In the genomic region with DNA sequence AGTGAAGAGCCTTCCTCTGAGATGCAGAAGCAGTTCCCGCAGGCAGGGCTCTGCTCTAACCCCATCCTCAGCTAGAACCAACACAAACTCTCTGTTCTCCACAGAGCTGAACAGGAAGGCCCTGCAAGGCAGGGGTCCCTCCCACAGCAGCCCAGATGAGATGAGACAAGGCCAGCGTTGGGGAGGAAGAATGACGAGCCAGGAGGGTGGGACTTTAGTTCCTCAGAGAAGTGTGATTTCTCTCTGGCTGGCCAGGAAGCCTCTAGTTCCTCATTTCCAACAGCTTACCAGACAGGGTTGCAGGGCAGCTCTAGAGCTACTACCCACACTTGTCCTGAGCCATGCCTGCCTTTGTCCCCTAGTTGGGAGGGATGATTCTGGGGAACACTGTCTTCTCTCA, we compare ENCODE assay signal across 8 mouse cellular contexts. TPM values are rescaled to one million over a fixed set of nuclear protein-coding genes. Genes with fewer than 3 reads are reported as not detected.
DNase-seq lines count a peak whose midpoint lies in the region; ATAC-seq and TF ChIP-seq lines count a peak whose summit lies in the region.

No protein-coding gene starts in this region.

- no peak for TF ChIP-seq EP300 in liver, postnatal 0 days (IDR thresholded peaks at IDR 0.05; ENCODE audit: low read depth)

- 27% methylated on average over 3 of the region's 3 CpGs for WGBS in liver, postnatal 0 days (ENCODE audit: insufficient replicate concordance)
- WGBS in midbrain, embryonic 13.5 days = 60% methylated on average over 3 of the region's 3 CpGs
- WGBS in forebrain, embryonic 15.5 days = 70% methylated on average over 3 of the region's 3 CpGs

- H3K4me2 ChIP-seq in liver, postnatal 0 days (ENCODE audit: low read depth, low read length) = no peak overlapping the region
- H3K4me2 ChIP-seq in midbrain, embryonic 13.5 days (replicated peaks) = no peak overlapping the region
- no peak overlapping the region for H3K4me2 ChIP-seq in forebrain, embryonic 15.5 days (replicated peaks)

- no peak for TF ChIP-seq CTCF in liver, postnatal 0 days (IDR thresholded peaks at IDR 0.05; ENCODE audit: low read depth)

- H3K36me3 ChIP-seq in liver, postnatal 0 days (replicated peaks; ENCODE audit: insufficient read depth, low read length) = peaks cover 5% of the 10 kb centered on the region; the same call in 1 of the 2 replicates
- H3K36me3 ChIP-seq in midbrain, embryonic 13.5 days = no peaks in the 10 kb centered on the region
- H3K36me3 ChIP-seq in forebrain, embryonic 15.5 days = no peaks in the 10 kb centered on the region

- no peak overlapping the region for H3K9ac ChIP-seq in liver, postnatal 0 days (replicated peaks)
- no peak overlapping the region for H3K9ac ChIP-seq in midbrain, embryonic 13.5 days (replicated peaks)
- no peak overlapping the region for H3K9ac ChIP-seq in forebrain, embryonic 15.5 days (replicated peaks)

- peak; percentile 57 for DNase-seq in gastrocnemius, adult 18-20 months (ENCODE audit: low spot score)
- no peak for DNase-seq in gastrocnemius, postnatal 10 days
- DNase-seq in adrenal gland, postnatal 36 days = peak; percentile 38 to 61
- DNase-seq in heart, postnatal 14 days = peak; percentile 66 to 72
- peak; percentile 52 for DNase-seq in liver, postnatal 0 days
- DNase-seq in spleen, postnatal 4 days (ENCODE audit: low spot score in 2 of 2) = peak; percentile 52 to 72

- H3K27ac ChIP-seq in liver, postnatal 0 days (ENCODE audit: low read depth) = peak overlapping the region; percentile 70
- H3K27ac ChIP-seq in midbrain, embryonic 13.5 days = no peak overlapping the region
- H3K27ac ChIP-seq in forebrain, embryonic 15.5 days (replicated peaks) = no peak overlapping the region

- peaks cover 31% of the 10 kb centered on the region for H3K4me1 ChIP-seq in liver, postnatal 0 days (ENCODE audit: insufficient read depth)
- no peaks in the 10 kb centered on the region for H3K4me1 ChIP-seq in midbrain, embryonic 13.5 days (replicated peaks)
- peaks cover 7% of the 10 kb centered on the region; the same call in 1 of the 2 replicates for H3K4me1 ChIP-seq in forebrain, embryonic 15.5 days

- H3K9me3 ChIP-seq in liver, postnatal 0 days (ENCODE audit: low read length) = peaks cover 14% of the 10 kb centered on the region; the same call in 1 of the 2 replicates
- 0 out of 2 replicates have a peak, but pooled peaks cover 2% of the 10 kb centered on the region for H3K9me3 ChIP-seq in midbrain, embryonic 13.5 days
- no peaks in the 10 kb centered on the region for H3K9me3 ChIP-seq in forebrain, embryonic 15.5 days

- H3K27me3 ChIP-seq in liver, postnatal 0 days (ENCODE audit: insufficient read depth, low read length) = no peaks in the 10 kb centered on the region
- H3K27me3 ChIP-seq in midbrain, embryonic 13.5 days = no peaks in the 10 kb centered on the region
- no peaks in the 10 kb centered on the region for H3K27me3 ChIP-seq in forebrain, embryonic 15.5 days

- no peak overlapping the region for H3K4me3 ChIP-seq in liver, postnatal 0 days (ENCODE audit: low read depth, low read length)
- H3K4me3 ChIP-seq in midbrain, embryonic 13.5 days (replicated peaks) = no peak overlapping the region
- H3K4me3 ChIP-seq in forebrain, embryonic 15.5 days = no peak overlapping the region

- peak; percentile 49 for ATAC-seq in liver, postnatal 0 days
- no peak for ATAC-seq in midbrain, embryonic 13.5 days
- no peak for ATAC-seq in forebrain, embryonic 15.5 days (replicated peaks)

- intact Hi-C loops in heart, postnatal 14 days (cut with DNase I) = no loop called here

RNA-seq across cellular contexts. Expression of gene Traf5, which starts 14.0 kb away (rescaled TPM):
- total RNA-seq in gastrocnemius, adult 18-20 months (2021) = 1 to 10 TPM; 1.5 to 3.6 TPM
- 10 to 100 TPM in 1 of 2 experiments, 1 to 10 TPM in 1; 9.4 to 13.1 TPM for total RNA-seq in gastrocnemius, postnatal 10 days (2021)
- 1 to 10 TPM; 6.5 to 7.0 TPM for total RNA-seq in adrenal gland, postnatal 36 days (2021)
- total RNA-seq in heart, postnatal 14 days (2021) = 10 to 100 TPM in 1 of 2 experiments, 1 to 10 TPM in 1; 9.1 to 10.5 TPM
- 3.4 and 4.2 TPM in 2 replicates for polyA plus RNA-seq in liver, postnatal 0 days (2015; fragmentation: Nextera tagmentation; extraction: Ambion mirVana)
- 2.2 and 2.6 TPM in 2 replicates for polyA plus RNA-seq in midbrain, embryonic 13.5 days (2015; fragmentation: Nextera tagmentation; extraction: Ambion mirVana)
- 2.4 and 3.1 TPM in 2 replicates for polyA plus RNA-seq in forebrain, embryonic 15.5 days (2015; fragmentation: Nextera tagmentation; extraction: Ambion mirVana)

RNA-seq across cellular contexts. Expression of gene Rcor3, which starts 59.5 kb away (rescaled TPM):
- 10 to 100 TPM; 25.3 to 32.8 TPM for total RNA-seq in gastrocnemius, adult 18-20 months (2021)
- total RNA-seq in gastrocnemius, postnatal 10 days (2021) = 10 to 100 TPM; 23.9 to 35.8 TPM
- 10 to 100 TPM; 24.0 to 27.9 TPM for total RNA-seq in adrenal gland, postnatal 36 days (2021)
- total RNA-seq in heart, postnatal 14 days (2021) = 10 to 100 TPM; 31.9 to 40.9 TPM
- polyA plus RNA-seq in liver, postnatal 0 days (2015; fragmentation: Nextera tagmentation; extraction: Ambion mirVana) = 6.2 and 7.2 TPM in 2 replicates
- 25.9 and 30.9 TPM in 2 replicates for polyA plus RNA-seq in midbrain, embryonic 13.5 days (2015; fragmentation: Nextera tagmentation; extraction: Ambion mirVana)
- 23.8 and 24.8 TPM in 2 replicates for polyA plus RNA-seq in forebrain, embryonic 15.5 days (2015; fragmentation: Nextera tagmentation; extraction: Ambion mirVana)
